Mouse (Mus musculus) megakaryocyte, embryonic 14.5 days (primary cell): ENCODE results near the gene Hoxd3.

Experiments
- FLI1 ChIP-seq: IDR thresholded peaks from 2 replicates; pipeline ENCODE4 v1.6.1; 2012; ENCODE audit warnings: low read length, inconsistent platforms, mixed read lengths
- GATA1 ChIP-seq: IDR thresholded peaks from 3 replicates; pipeline ENCODE4 v1.6.1; 2012; ENCODE audit warnings: mixed read lengths, low read length, inconsistent platforms, borderline replicate concordance

GRCm38 (mm10) chr2:74737578-74738070, 25.9 kb downstream of the Hoxd3 start:
- TF ChIP-seq GATA1 (no peak), FLI1 (no peak)
